Mouse (Mus musculus) heart, postnatal 10 days (tissue): Measurements from ENCODE around the gene Zdhhc22. TPM values are rescaled to one million over a fixed set of nuclear protein-coding genes. Genes with fewer than 3 reads are reported as not detected.

Source experiments
- DNase-seq, 2 experiments: peaks; one replicate each; pipeline ENCODE4 v3.0.0; 2021
- intact Hi-C: fragments of 180-260 bp; cut with DNase I; formaldehyde crosslinking; loops from one replicate; pipeline ENCODE4 v1.15.1; 2025
- microRNA-seq, 2 experiments: library from miRNA; unstranded; fragments of <30 nt; microRNA quantifications; one replicate each; pipeline ENCODE4 v1.2.0; 2022
- total RNA-seq, 2 experiments: library from RNA; stranded (reverse); gene quantifications; 2 replicates each; pipeline ENCODE4 v1.2.3; 2021

Gene Zdhhc22
- total RNA-seq, 2 experiments from 2014 or later, result not detected

- DNase-seq, result peak; percentile 39 to 47
- intact Hi-C loops, result loop anchor here (2.0 kb wide), 1 partner anchor 17 kb away; no protein-coding TSS in a partner anchor
Observed at GRCm38 (mm10) chr12:86941734-86942486, 48.3 kb downstream of the Zdhhc22 start.

- intact Hi-C loops, result no loop called here
Observed at GRCm38 (mm10) chr12:86941173-86941572, 49.1 kb downstream of the Zdhhc22 start.

DNA sequence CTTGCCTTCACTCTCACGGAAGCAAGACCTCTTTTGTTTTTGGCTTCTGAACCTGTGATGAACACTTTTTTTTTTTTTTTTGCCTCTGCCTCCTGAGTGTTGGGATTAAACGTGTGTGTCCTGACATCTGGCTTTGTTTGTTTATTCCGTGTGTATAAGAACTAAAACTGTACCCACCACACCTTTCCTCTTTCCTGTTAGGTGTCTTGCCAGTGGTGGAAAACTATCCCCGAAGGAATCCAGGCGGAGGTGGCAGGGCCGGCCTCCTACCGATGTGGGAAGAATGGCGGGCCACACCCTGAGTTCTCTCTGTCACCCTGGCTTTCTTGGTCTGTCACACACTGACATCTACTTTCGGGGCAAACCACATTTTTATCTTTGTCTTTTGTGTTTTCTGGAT, 51.7 kb downstream of the Zdhhc22 start:
- no peak for DNase-seq

More at GRCm38 (mm10) chr12:86941173-86941572, 49.1 kb downstream of the Zdhhc22 start:
- DNase-seq, result peak in 1 of 2 experiments; percentile 27

DNA sequence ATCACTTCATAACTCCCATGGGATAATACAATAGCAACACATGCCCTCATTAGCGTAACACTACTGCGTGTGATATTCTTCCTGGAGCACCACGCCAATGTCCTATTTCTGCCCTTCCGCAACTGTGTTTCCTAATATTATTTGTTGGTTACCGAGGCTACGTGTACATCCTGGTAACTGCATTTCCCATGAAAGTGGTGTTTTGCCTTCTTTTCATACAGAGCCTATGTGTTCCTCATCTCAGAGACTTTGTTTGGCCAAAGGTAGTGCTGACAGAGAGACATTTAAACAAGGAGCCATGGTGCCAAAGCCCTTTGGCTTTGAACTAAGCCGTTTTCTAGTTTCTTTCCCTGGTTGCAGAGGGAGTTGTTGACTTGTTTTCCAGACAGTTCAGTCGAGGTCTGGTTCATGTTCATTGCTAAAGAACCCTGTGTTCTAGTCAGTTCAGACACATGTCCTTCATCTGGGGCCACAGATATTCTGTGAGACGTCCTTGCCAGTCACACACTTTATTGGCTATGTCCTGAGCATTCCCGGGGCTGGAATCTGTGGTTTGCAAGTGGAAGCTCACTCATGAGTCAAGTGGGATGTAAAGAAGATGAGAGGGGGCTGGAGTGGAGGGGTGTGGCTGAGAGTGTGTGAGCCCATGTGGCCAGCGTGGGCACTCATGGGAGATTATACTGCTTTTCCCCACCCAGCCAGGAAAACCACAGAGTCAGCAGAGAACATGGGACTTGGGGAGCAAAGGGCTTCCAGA, 53.5 kb downstream of the Zdhhc22 start:
- DNase-seq, result peak in 1 of 2 experiments; percentile 27
- intact Hi-C loops, result no loop called here

More for the DNA sequence above, 51.7 kb downstream of the Zdhhc22 start:
- intact Hi-C loops, result no loop called here

DNA sequence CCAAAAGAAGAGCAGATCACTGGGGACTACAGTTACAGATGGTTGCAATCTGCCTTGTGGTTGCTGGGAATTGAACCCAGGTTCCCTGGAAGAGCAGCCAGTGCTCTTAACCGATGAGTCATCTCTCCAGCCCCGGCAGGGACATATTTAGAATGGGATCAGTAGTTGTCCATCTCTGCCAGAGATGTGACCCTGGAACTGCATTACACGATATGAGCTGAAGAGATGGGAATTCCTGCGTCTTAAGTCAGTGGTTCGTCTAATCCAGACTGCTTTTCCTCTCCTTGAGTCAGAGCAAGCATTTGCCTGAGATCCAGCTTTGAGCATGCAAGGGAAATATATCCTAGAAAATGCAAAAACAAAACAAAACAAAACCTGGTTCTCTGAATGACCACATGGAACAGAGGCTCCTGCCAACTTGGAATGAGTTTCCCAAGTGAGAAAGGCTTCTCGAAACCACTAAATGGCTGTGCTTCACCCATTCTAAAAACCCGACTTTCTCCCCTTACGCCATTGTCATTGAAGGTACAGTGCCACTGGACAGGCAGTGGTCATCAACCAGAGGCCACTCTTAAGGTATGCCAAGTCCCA, 54.4 kb downstream of the Zdhhc22 start:
- peak in 1 of 2 experiments; percentile 42 for DNase-seq
- intact Hi-C loops, result no loop called here

DNA sequence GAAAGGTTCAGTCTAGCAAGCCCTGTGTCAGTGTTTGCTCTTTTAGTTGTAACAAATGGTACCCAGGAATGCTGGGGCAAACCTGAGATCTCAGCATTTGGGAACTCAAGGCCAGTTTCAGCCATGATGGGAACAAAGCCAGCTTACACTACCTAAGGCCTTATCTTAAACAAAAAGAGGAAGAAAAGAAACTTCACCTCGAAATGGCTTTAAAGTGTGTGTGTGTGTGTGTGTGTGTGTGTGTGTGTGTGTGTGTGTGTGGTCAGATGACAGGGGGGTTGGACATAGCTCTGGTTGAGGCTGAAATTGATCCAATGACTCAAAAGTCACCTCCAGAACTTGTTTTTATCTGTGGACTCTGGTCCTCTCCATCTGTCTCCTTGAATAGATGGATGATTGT, 55.5 kb downstream of the Zdhhc22 start:
- intact Hi-C loops, result no loop called here
- DNase-seq, result no peak

DNA sequence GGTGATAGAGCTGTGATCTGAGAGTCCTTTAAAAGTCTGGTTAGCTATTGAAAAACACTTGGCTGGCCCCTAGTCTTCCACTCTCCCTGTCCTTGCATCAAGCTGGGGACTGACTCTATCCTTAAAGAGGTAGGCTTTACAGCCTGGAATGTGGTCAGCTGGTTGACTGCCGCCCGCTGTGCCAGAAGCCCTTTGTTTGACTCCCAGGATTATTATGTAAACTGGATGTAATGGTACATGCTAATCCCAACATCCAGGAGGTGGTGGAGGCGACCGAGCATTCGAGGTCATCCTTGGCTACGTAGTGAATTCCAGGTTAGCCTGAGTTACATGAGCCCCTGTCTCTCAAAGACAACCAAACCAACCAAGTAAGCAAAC, 57.7 kb downstream of the Zdhhc22 start:
- intact Hi-C loops, result no loop called here
- peak; percentile 80 to 85 for DNase-seq

DNA sequence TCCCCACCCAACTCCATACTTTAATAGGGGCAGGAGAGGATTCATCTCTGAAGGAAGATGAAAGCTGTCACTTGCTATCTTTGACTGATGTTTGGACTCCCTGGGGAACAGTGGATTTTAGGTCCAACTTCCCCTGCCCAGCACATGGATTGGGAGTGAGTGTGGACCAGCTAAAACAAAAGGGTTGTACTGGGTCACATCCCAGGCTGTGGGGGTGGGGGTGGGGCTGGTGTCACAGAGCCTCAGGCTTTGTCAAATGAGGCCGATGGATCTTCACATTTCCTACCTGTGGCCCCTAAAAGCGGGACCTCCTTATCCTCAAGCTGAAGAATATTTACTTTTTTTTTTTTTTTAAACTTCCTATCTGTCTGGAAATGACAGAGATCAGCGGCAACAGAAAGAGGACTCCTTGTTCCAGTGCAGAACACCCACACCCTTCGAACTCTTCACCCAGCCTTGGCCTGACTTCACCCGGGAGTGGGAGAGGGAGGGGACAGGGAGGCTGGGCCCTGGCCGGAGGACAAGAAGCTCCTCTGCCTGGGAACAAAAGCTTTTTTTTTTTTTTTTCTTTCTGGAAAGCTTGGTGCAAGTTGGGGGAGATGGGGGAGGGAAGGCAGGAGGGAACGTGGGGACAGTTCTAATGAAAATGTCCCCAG, 58.2 kb downstream of the Zdhhc22 start:
- intact Hi-C loops, result no loop called here
- peak; percentile 89 to 92 for DNase-seq

DNA sequence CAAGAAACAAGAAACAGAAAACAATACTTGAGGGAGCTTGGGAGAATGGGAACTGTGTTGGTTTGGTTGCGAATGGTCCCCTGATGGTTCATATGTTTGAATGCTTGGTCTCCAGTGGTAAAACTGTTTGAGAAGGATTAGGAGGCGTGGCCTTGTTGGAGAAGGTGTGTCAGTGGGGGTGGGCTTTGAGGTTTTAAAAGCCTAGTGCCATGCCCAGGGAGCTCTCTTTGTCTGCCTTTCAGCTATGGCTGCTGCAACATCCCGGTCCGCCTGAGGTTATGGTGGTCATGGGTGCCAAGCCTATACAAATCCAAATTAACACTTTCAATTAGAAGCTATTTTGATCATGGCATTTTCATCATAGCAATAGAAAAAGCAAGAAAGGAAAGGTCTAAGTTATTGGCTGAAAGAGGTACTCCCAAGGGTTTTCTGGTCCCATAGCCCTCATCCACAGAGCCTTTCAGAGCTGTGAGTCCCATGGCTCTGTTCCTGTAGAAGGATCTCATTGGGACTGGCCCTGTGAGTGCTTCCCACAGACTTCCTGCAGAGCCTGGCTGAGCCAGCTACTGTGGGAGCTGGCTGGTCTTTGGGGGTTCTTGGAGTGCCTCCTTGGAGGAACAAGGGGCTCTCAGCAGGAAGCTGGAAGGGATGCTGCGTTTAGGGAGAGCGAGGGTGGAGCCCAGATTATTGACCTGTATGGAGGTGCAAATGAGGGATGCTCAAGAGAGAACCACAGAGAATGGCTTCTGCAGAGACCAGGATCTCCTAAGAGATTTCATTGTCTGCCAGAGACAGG, 59.1 kb downstream of the Zdhhc22 start:
- intact Hi-C loops, result no loop called here
- DNase-seq, result no peak

Small RNAs within 50 kb of the gene (microRNA-seq; reads per million reads assigned to microRNA genes)
- gene Gm25847, result 0 reads per million in 2 experiments

Other genes with a start within 250 kb of the Zdhhc22 start
- 10 to 100 TPM; 60.3 to 67.5 TPM for gene Irf2bpl, start 105.6 kb downstream of the Zdhhc22 start, total RNA-seq
- 10 to 100 TPM; 36.5 to 45.1 TPM for gene Cipc, start 43.4 kb downstream of the Zdhhc22 start, total RNA-seq
- gene Tmem63c, start 30.9 kb upstream of the Zdhhc22 start, total RNA-seq, result under 1 TPM; 0.17 to 0.25 TPM
- gene Ngb, start 112.1 kb upstream of the Zdhhc22 start, total RNA-seq, result under 1 TPM in 1 of 2 experiments, not detected in 1; 0.17 TPM
- gene Gstz1, start 156.7 kb upstream of the Zdhhc22 start, total RNA-seq, result 10 to 100 TPM; 49.0 to 51.5 TPM
- 10 to 100 TPM; 11.5 to 12.4 TPM for gene Pomt2, start 157.5 kb upstream of the Zdhhc22 start, total RNA-seq
- gene Samd15, start 209.3 kb upstream of the Zdhhc22 start, total RNA-seq, result under 1 TPM; 0.34 to 0.72 TPM
- gene Tmed8, start 210.0 kb upstream of the Zdhhc22 start, total RNA-seq, result 1 to 10 TPM; 5.5 to 7.2 TPM
- gene Noxred1, start 248.3 kb upstream of the Zdhhc22 start, total RNA-seq, result under 1 TPM in 1 of 2 experiments, not detected in 1; 0.36 TPM